Mouse (Mus musculus) G1E (cell line): ENCODE results near the gene Nacc1. TPM values are rescaled to one million over a fixed set of nuclear protein-coding genes. Genes with fewer than 3 reads are reported as not detected.
A peak's percentile ranks its signal among the peaks of the same experiment; 100 is the strongest.
"Not testable (repeated sequence)": the region's sequence is repeated elsewhere in the genome, so short reads cannot be mapped to it uniquely, and the experiment has no call there.

Source experiments
- ATAC-seq: 2 replicates; pipeline ENCODE4 v1.8.0; 2016; ENCODE audit warnings: mild to moderate bottlenecking; ENCODE audit not compliant: insufficient number of reproducible peaks, poor library complexity, low FRiP score, severe bottlenecking; ENCODE audit errors: extremely low read depth
- DNase-seq: peaks from one replicate; pipeline ENCODE4 v3.0.0; 2012; ENCODE audit warnings: low spot score
- H3K27me3 ChIP-seq: 2 replicates; pipeline ENCODE4 v1.6.1; 2012; ENCODE audit warnings: mild to moderate bottlenecking, low read length, inconsistent platforms; ENCODE audit not compliant: insufficient read depth
- H3K36me3 ChIP-seq: replicated peaks from 2 replicates; pipeline ENCODE3; 2012; ENCODE audit warnings: mild to moderate bottlenecking, inconsistent platforms
- H3K4me1 ChIP-seq: 2 replicates; pipeline ENCODE4 v1.6.1; 2012; ENCODE audit warnings: low read depth, low read length, inconsistent platforms, mixed read lengths; ENCODE audit not compliant: insufficient read depth
- H3K4me3 ChIP-seq: 2 replicates; pipeline ENCODE4 v1.5.1; 2012; ENCODE audit warnings: low read depth, mild to moderate bottlenecking, inconsistent platforms, low read length, moderate library complexity, mixed read lengths
- H3K9me3 ChIP-seq: replicated peaks from 2 replicates; pipeline ENCODE4 v1.6.1; 2012; ENCODE audit warnings: inconsistent platforms
- CTCF ChIP-seq: IDR thresholded peaks from 2 replicates; pipeline ENCODE4 v1.5.1; 2012; ENCODE audit warnings: low read depth, low read length, inconsistent platforms, mixed read lengths
- GATA1 ChIP-seq: IDR thresholded peaks from 2 replicates; pipeline ENCODE4 v1.6.1; 2012; ENCODE audit warnings: borderline replicate concordance, low read length, inconsistent platforms, mixed read lengths
- GATA2 ChIP-seq: IDR thresholded peaks from 2 replicates; pipeline ENCODE4 v1.6.1; 2012; ENCODE audit warnings: low read depth, low read length, inconsistent platforms, borderline replicate concordance
- POLR2AphosphoS5 ChIP-seq: IDR thresholded peaks from 2 replicates; pipeline ENCODE4 v1.6.1; 2012; ENCODE audit warnings: low read depth, low read length, inconsistent platforms; ENCODE audit not compliant: insufficient replicate concordance
- TAL1 ChIP-seq: conservative IDR thresholded peaks from 2 replicates; pipeline ENCODE4 v1.6.1; 2012; ENCODE audit warnings: low read depth, low read length, inconsistent platforms, mixed read lengths
- polyA plus RNA-seq: library from polyadenylated mRNA; stranded (reverse); fragments of >175 nt; gene quantifications from 2 replicates; pipeline ENCODE4 v1.2.3, GENCODE M21; 2012
- total RNA-seq, 2 experiments: library from RNA; stranded (forward) in 1 of 2; stranded (reverse) in 1 of 2; fragments of 200-1000 nt in 1 of 2; fragments of >200 nt in 1 of 2; fragmentation: Nextera tagmentation in 1 of 2; gene quantifications; 2 replicates each; pipeline ENCODE4 v1.2.3; 2014 to 2017

Gene Nacc1
- total and polyA plus RNA-seq, 3 experiments = 48.1 to 207 (median 125) TPM

DNA sequence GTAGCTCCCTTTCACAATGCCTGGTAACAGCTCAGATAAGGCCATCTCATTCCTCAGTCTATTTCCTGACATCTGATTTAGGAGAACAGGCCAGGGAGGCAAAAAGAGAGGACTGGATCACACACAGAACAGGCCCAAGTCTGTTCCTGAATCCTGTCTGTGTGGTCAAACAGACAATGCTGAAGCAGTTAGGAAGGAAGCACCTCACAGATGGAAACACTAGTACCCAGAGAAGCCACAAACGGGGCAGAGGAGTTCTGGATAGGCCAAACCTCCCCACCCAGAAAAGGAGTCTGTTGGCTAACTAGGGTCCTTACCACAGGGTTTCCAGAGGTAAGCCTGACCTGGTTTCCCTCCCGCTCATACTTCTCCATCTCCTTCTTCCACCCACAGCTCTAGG, 5.4 kb downstream of the Nacc1 start:
- Histone ChIP-seq H3K4me1 (peaks cover 69% of the 10 kb centered on the region), H3K9me3 (no peaks in the 10 kb centered on the region), H3K36me3 (peaks cover 84% of the 10 kb centered on the region), H3K4me3 (no peak overlapping the region), H3K27me3 (no peaks in the 10 kb centered on the region)
- no peak for ATAC-seq
- TF ChIP-seq GATA2 = no peak
- no peak for TF ChIP-seq TAL1
- no peak for TF ChIP-seq CTCF
- no peak for TF ChIP-seq POLR2AphosphoS5
- TF ChIP-seq GATA1 = no peak
- DNase-seq = no peak

GRCm38 (mm10) chr8:84681476-84681875, 6.2 kb downstream of the Nacc1 start:
- ATAC-seq = no peak
- H3K36me3 ChIP-seq = peaks cover 91% of the 10 kb centered on the region

GRCm38 (mm10) chr8:84677305-84677704, 10.4 kb downstream of the Nacc1 start:
- Histone ChIP-seq H3K9me3 (no peaks in the 10 kb centered on the region), H3K4me1 (peaks cover 57% of the 10 kb centered on the region), H3K36me3 (peaks cover 95% of the 10 kb centered on the region), H3K27me3 (no peaks in the 10 kb centered on the region), H3K4me3 (no peak overlapping the region)
- TF ChIP-seq GATA2 = no peak
- no peak for TF ChIP-seq GATA1
- no peak for TF ChIP-seq TAL1
- no peak for TF ChIP-seq POLR2AphosphoS5
- TF ChIP-seq CTCF = no peak
- DNase-seq (no peak), ATAC-seq (no peak)

More at GRCm38 (mm10) chr8:84681476-84681875, 6.2 kb downstream of the Nacc1 start:
- DNase-seq = no peak
- Histone ChIP-seq H3K4me1 (peaks cover 74% of the 10 kb centered on the region), H3K9me3 (no peaks in the 10 kb centered on the region), H3K4me3 (no peak overlapping the region), H3K27me3 (no peaks in the 10 kb centered on the region)
- TF ChIP-seq GATA1 = no peak
- TF ChIP-seq GATA2 = no peak
- no peak for TF ChIP-seq CTCF
- TF ChIP-seq TAL1 = no peak
- no peak for TF ChIP-seq POLR2AphosphoS5

DNA sequence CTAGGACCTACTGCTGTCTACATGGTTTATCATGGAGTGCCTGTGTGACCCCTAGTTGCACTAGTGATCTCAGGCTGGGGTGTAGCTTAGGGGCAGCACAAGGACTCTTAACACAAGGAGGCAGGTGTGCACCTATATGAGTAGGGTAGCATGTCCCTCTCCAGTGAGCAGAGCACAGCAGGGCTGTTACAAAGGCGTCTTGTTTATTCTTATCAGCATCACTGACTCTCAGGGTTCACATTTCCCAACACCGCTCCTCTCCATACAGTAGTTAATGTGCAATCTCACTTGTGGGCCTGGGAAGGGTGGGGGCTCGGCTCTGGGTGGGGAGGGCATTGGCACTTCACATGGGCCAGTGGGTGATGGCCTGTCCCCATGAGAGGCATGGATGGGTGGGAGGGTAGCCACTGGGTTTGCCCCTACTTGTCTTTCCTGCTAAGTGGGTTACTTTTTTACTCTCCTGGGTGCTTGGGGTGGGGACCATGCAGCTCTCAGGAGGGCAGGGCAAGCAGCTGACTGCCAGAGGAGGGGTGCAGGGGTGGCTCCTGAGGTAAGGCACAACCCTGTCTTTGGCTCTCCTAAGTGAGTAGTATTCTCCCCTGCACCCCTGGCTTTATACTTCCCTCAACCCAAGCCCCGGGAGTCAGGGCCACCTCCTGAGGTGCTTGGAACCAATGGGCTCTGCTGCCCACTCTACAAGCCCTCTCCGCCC, 17.2 kb downstream of the Nacc1 start:
- H3K27me3 ChIP-seq, ATAC-seq, H3K4me3 ChIP-seq, DNase-seq, H3K9me3 ChIP-seq: not testable (repeated sequence)
- Histone ChIP-seq H3K4me1 (peaks cover 61% of the 10 kb centered on the region), H3K36me3 (peaks cover 78% of the 10 kb centered on the region)

DNA sequence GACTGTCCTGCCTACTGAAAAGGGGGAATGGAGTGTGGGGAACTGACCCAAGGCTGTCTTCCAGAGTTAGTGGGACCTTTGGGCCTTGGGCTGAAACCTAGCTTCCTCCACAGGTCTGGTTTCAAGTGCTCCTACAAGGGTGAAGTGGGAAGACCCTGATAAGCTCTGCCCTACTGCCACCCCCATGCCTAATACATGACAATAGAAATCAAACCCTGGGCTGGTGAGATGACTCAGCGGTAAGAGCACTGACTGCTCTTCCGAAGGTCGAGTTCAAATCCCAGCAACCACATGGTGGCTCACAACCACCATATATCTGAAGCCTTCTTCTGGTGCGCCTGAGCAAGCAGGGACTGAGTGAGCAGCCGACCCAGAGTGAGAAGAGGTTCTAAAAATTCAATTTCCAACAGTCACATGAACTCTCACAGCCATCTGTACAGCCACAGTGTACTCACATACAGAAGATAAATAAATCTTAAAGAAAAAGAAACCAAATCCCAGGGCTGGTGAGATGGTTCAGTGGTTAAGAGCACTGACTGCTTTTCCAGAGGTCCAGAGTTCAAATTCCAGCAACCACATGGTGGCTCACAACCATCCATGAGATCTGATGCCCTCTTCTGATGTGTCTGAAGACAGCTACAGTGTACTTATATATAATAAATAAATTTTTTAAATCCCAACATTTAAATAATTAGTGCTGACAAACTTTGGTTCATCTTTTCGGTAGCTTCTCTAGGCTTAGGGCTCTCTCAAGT, 18.8 kb downstream of the Nacc1 start:
- H3K9me3 ChIP-seq = no peaks in the 10 kb centered on the region
- no peak for TF ChIP-seq CTCF
- no peak for TF ChIP-seq TAL1
- TF ChIP-seq GATA1 = no peak
- TF ChIP-seq POLR2AphosphoS5 = no peak; the same call in 1 of the 2 replicates
- TF ChIP-seq GATA2 = no peak
- no peak for DNase-seq
- peaks cover 63% of the 10 kb centered on the region for H3K4me1 ChIP-seq
- peaks cover 63% of the 10 kb centered on the region for H3K36me3 ChIP-seq
- no peak for ATAC-seq
- H3K4me3 ChIP-seq = no peak overlapping the region
- H3K27me3 ChIP-seq = no peaks in the 10 kb centered on the region

GRCm38 (mm10) chr8:84668081-84668480, 19.6 kb downstream of the Nacc1 start:
- no peaks in the 10 kb centered on the region for H3K27me3 ChIP-seq
- H3K4me1 ChIP-seq = peaks cover 65% of the 10 kb centered on the region
- H3K9me3 ChIP-seq = no peaks in the 10 kb centered on the region
- TF ChIP-seq GATA2 = no peak
- 0 out of 2 replicates have a peak, but pooled peaks have one; percentile 24 for TF ChIP-seq POLR2AphosphoS5
- no peak overlapping the region for H3K4me3 ChIP-seq
- DNase-seq (no peak), ATAC-seq (no peak)
- H3K36me3 ChIP-seq = peaks cover 55% of the 10 kb centered on the region
